Comparison of ENCODE assay signal across 12 mouse cellular contexts in genomic region chr4:105437141-105437540, GRCm38 (mm10).
"Had no signal": no experiment of that assay in that cellular context is flagged by ENCODE, and none has a peak within 500 bp of the region (broad histone marks: within the 10 kb centered on the region; RNA-seq: fewer than 3 reads in every experiment).

No protein-coding gene starts in this region.

- H3K36me3 ChIP-seq: limb, embryonic 12.5 days; liver, embryonic 13.5 days; midbrain, embryonic 13.5 days; neural tube, embryonic 12.5 days had no signal

- H3K27me3 ChIP-seq: limb, embryonic 12.5 days; liver, embryonic 13.5 days; midbrain, embryonic 13.5 days; neural tube, embryonic 12.5 days had no signal

- H3K4me1 ChIP-seq: limb, embryonic 12.5 days; liver, embryonic 13.5 days; midbrain, embryonic 13.5 days; neural tube, embryonic 12.5 days had no signal

- ATAC-seq: liver, postnatal 0 days; midbrain, embryonic 13.5 days had no signal

- H3K9ac ChIP-seq: limb, embryonic 12.5 days; liver, embryonic 13.5 days; liver, postnatal 0 days; midbrain, embryonic 13.5 days; neural tube, embryonic 12.5 days had no signal

- DNase-seq: kidney, adult 2 months; kidney, postnatal 25 days; liver; liver, embryonic 13.5 days; liver, postnatal 0 days; lung, postnatal 36 days; thymus, adult 18-20 months; thymus, postnatal 14 days had no signal

- H3K4me3 ChIP-seq: left cerebral cortex, adult 2 months; limb, embryonic 12.5 days; liver, embryonic 13.5 days; midbrain, embryonic 13.5 days; neural tube, embryonic 12.5 days had no signal

- H3K9me3 ChIP-seq: limb, embryonic 12.5 days; liver, embryonic 13.5 days; midbrain, embryonic 13.5 days; neural tube, embryonic 12.5 days had no signal

- H3K4me2 ChIP-seq: limb, embryonic 12.5 days; liver, embryonic 13.5 days; midbrain, embryonic 13.5 days; neural tube, embryonic 12.5 days had no signal

- H3K27ac ChIP-seq: left cerebral cortex, adult 2 months; limb, embryonic 12.5 days; liver, embryonic 13.5 days; midbrain, embryonic 13.5 days; neural tube, embryonic 12.5 days had no signal
